Mouse (Mus musculus): ENCODE results near the gene Fntb.

Fntb gene

DNA sequence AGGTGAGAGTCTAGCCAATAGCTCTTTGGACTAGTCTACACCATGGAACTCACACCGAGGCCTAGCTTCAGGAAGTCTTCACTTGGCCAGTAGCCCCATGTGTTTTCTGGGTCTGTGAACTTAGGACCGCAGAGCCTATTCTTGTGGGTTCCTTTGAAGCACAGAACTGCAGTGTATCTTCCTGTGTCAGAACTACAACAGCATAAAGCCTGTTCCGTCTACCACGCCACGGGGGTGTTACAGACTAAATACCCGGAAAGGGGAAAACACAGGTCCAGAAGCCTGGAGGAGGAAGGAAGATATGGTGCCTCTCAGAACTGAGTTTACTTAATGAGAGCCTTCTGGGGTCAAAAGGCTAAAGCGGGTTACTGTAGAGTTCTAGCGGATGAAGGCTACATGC lies 157.7 kb downstream of the Fntb start:
- no peak for DNase-seq (ENCODE audit: low spot score)

DNA sequence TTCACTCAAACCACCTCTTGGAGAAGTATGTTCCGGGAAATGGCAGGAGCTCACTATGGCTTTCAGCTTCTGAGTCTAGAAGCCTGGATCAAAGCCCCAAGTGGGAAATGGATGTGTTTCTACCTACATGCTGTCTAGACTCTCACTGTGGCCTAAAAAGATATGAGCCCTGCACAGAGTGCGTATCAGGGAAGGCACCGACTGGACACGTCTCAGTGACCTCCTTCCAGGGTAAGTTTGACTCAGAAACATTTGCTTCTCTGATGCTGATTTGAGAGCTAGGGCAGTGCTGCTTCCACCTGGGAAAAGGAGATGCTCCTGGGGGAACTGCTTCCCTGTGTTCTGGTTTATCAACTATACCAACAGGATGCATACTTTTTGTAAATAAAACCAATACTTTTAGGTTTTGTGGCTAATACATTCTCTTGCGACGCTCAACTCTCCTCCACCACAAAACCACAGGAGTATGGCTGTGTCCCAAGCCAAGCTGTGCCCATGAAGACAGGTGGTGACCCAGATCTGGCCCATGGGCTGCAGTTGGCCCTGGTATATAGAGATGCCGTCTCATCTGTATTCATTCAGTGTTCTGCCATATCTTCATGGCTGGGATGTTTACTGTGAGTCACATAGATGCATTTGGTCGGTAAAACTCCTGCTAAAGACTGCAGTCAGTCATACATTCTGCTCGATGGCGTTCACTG lies 159.7 kb downstream of the Fntb start:
- DNase-seq (ENCODE audit: low spot score), result no peak

DNA sequence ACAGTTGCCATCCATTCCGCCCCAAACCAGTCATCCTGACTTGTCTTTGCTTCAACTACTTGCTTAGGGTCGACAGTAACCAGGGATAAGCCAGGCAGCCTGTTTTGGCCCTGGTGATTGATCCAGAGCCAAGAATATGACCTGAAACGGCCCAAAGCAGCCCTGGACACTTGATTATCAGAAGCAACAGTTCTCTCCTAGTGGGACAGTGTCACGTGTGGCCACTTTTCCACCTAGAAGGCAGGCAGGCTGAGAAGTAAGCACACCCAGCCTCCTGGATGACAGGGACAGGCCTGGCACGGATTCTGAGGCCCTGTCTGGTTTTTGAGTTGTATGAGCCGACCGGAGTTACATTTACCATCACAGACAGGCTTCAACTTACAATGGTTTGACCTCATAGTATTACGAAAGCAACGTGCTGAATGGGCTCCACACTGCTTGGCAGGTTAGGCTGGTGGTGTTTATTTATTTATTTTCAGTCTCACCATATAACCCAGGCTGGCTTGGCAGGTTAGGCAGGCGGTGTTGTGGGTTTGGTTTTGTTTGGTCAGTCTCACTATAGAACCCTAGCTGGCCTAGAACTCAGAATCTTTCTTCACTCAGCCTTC lies 161.1 kb downstream of the Fntb start:
- no peak for DNase-seq (ENCODE audit: low spot score)

DNA sequence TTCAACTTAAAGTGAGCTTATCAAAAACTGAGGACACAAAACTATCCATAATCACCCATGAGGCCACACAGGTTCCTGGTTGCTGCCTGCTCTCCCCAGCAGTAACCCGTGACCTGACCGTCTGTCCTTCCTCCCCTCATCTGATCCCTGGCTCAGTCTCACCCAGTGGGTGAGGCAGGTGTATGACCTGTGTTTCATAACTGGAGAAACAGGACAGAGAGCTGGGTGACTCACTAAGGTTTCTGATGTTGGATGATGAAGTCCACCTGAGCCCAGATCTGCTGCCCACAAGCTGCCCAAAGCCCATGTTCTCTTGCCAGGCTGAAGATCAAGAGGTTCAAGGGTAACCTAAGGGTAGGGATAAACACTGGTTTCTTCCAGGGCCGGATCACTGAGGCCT lies 161.6 kb downstream of the Fntb start:
- DNase-seq (ENCODE audit: low spot score), result no peak

DNA sequence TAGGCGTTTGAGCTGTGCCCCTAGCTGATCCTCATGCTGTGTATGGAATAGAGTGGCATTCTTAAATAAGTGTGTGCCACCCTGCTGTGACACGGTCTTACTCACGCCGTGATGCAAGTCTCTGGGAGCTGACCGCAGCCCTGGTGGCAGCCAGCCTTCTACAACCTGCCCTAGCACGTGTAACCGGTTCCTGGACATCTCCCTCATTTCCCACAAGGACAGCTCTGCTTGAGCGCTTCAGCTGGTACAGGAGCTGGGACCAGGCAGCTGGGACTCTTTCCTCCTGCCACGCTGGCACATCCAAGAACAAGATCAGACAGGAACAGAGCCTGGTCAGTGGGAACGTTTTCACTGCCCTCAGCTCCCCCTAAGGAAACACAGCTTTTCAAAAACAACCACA lies 162.2 kb downstream of the Fntb start:
- DNase-seq (ENCODE audit: low spot score), result no peak

DNA sequence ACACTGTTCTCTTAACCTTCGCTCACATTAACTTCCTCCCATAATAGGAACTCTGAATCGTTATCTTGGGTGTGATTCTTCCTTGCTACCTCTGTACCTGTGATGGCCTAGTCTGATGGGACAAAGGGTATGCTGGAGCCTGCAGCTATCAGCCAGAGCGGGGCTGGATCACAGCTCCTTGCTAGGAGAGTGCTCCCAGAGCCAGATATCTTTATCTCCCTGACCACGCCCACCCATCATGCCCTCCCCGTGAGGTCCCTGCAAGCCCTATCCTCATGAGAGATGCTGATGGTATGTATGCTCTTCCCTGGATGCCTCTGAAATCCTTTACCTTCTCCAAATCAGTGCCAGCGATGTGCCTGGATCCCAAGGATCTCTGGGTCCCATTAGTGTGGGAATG lies 164.8 kb downstream of the Fntb start:
- no peak for DNase-seq (ENCODE audit: low spot score)

DNA sequence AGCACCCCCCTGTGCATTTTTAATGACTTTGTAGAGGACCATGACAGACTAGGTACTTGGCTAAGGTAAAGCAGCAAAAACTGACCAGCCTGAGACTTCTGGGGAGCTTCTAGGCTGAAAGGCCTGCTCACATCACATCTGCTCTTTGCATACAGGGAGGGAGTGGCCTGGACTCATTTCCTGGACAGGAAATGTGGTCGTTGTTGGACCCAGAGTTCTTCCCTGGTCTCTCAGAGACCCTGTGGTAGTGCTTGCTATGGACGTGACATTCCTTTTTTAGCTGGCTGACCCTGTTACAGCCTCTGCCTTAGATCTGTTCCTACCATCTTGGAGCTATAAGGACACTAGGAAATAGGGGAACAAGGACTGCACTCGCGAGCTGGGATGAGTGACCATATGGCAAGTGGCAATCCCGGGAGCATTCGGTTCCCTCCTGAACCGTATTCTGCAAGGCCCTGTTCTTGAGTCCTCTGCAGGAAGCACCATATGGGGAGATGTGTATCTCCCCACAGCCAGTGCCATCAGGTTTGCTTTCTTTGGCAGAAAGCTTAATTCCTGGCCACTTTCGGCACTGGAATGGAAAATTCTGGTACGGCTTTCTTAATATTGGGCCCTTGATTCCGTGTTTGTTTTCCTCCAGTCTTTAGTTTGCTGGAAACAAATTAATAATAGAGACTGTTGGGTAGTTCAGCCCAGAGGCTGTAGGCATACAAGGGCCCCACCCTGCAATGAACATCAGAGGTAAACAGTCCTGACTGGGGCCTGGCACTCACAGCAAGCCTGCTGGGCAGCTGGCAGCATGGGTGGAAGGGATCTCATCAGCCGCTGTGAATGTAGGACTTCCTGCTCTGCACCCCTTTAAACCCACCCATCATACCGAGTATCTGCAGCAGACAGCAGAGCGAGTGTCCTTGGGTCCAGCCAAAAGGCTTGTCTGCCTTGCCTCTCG lies 166.6 kb downstream of the Fntb start:
- DNase-seq (ENCODE audit: low spot score), result no peak

DNA sequence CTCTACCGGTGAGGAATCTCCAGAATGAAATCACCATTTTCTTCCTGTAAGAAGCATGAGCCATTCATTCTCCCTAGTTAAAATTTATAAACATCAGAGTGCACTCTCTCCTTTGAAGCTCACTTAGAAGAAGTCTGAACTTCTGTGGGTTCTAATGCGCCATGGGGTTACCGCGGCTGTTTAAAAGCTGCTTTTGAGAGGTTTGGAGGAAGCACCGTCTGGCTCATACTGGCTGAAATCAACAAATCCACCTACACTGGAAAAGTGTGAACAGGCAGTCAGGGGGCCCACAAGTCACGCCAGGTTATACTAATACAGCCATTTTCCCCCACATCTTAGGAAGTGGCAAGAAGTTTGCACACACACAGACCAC lies 167.3 kb downstream of the Fntb start:
- no peak for DNase-seq (ENCODE audit: low spot score)

DNA sequence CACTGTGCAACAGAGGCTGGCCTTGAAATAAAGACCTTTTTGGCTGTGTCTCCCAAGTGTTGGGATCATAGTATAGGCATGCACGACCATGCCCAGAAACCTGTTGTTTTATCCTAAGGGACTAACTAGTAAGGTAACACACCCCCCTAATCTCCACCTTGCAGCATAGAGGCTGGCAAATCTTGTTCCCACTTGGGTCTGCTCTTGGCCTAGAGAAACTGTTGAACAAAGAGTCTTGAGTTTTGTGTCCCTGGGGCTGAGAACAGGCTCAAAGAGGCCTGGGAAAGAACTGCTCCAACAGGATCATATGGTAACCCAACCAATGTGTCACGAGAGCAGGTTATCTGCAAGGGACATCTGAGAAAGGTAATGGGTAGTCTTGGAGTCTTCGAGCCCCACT lies 169.0 kb downstream of the Fntb start:
- DNase-seq (ENCODE audit: low spot score), result no peak

DNA sequence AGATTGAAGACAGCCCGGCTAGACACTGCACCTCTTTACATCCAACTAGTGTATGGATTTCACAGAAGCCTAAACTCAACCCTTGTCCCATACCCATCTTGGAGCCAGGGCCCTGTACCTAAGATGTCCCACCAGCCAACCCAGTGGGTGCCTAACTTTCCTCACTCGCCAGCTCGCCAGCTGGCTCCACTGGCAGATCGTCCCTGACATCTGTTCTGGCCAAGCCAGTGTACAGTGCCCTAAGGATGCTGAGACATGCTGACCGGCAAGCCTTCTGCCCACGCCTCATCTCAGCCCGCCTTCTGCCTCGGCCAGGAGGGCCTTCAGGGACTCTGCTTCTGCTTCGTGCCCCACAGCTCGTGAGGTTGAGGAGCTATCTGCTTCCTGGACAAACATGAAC lies 170.8 kb downstream of the Fntb start:
- no peak for DNase-seq (ENCODE audit: low spot score)

DNA sequence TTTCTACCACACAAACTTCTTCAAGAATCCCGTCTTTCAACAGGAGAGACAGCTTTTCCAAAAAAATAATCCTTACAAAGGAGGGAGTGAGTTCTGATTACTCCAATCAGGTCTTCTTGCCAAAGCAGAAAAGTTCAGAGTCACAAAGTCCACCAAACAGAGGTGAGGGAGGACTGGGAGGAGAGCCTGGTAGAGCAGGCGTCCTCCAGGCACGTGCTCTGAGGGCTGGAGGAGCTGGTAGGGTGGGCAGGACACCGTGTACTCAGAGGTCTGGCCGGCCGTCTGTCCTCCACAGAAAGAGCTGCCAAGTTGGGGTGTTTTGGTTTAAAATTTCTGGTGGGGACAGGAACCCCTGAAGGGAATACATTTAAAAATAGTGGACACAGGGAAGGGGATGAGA lies 172.6 kb downstream of the Fntb start:
- DNase-seq (ENCODE audit: low spot score), result no peak

DNA sequence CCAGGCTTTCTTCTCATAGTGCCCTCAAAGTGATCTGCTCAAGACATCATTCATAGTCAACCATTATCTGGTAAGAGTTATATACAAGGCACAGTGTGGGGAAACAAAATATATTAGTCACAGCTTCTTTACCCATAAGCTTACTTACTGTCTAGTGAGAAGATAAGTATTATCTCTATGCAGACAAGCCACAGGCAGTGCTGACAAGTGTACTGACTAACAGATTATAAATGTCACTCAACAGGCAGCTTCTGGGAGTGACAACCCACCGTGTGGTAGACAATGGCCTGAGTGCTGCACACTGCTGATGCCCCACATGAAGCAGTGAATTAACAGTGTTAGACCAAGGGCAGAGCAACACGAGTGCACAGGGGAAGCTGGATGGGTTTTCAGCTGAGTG lies 176.1 kb downstream of the Fntb start:
- no peak for DNase-seq (ENCODE audit: low spot score)

DNA sequence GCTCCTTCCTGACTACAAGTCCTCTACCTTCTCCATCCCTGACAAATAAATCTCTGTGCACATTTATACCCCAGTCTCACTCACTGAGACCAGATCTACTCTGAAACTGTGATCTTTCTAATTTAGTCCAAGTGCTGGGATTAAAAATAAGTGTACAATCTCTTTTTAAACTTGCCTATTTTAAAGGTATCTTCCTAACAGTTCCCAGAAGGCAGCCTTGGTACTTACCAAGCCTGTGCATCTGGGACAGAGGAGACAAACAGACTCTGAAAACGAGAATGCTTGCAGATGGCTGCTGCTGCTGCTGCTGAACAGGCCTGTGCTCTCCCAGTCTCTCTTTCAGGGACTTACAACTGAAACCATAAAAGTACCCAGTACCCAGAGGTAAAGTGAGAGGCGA lies 177.1 kb downstream of the Fntb start:
- DNase-seq (ENCODE audit: low spot score), result no peak

DNA sequence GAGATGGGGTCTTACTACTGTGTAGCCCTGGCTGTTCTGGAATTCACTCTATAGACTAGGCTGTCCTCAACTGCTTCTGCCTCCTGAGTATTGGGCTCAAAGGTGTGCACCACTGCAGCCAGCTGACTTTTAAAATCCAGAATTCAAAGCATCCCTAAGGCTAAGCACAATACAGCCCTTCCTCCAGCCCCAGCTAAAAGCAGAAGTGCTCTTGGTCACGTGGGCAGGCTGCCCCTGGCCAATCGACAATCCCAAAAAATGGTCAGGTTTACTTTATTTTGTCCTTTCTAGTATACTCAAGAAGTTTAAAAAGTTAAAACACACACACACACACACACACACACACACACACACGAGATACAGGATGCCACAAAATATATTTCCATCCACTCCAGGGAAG lies 177.7 kb downstream of the Fntb start:
- DNase-seq (ENCODE audit: low spot score), result no peak

DNA sequence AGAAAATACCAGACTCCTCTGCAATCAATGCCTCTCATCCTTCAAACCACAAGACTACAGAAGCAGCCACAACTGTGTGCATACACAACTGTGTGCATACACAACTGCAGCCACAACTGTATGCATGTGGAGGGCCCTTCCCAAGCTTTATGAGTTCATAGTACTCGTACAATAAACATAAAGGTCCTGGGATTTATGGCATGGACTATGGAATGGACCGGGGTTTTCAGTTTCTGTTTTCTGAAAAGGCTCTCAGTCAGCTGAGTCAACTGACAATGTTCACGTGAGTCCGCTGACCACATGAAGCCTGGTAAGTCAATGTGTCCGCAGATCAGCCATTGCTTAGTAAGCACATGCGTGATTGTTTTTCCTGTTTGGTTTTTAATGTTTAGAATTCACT lies 178.1 kb downstream of the Fntb start:
- DNase-seq (ENCODE audit: low spot score), result peak; percentile 21

DNA sequence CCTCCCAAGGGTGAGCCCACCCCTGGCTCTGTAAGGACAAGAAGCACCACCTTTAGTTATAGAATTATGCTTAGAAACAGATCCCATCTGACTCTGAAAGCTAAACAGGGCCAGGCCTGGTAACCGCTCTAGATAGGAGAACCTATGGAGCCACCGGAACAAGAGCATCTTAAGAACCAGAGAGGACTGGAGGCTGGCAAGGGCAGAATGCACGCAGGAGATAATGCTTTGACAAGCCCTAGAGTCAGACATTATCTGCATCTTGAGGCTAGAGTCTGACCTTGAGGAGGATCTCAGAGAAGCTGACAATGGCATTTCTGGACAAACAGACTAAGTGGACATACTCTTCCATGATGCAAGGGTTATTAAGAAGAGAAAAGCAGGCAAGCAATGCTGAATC lies 182.1 kb downstream of the Fntb start:
- no peak for DNase-seq (ENCODE audit: low spot score)

DNA sequence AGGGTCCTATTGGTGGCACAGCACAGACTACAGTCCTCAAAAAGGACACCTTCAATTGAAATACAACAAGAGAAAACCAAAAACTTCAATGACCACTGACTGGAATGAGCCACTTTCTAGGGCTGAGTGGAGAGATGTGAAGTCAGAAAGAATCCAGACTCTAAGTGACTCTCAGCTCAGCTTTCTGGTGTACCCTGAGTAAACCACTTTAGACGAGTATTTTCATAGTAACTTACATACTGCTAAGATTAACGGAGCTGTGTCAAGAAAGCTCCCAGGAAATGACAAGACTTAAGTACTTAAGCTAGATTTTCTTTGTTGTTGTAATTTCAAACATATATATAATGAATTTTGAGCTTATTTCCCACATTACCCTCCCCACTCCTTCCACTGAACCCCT lies 182.8 kb downstream of the Fntb start:
- DNase-seq (ENCODE audit: low spot score), result no peak

DNA sequence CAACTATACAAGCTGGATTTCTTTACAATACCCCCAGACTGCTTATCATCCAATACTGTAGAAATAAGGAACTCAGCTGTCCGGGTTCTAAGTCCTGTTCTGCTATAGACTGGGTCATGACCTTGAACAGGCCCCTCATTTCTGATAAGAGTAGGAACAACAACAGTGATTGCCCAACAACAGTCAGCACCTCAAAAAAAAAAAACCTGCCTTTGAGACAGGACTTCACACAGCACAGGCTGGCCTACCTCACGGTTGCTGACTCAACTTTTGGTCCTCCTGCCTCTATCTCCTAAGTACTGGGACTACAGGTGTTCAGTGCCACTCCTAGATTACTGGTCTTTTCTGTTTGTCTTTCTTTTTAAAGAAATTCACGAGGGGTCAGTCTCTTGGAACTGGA lies 183.4 kb downstream of the Fntb start:
- DNase-seq (ENCODE audit: low spot score), result peak; percentile 61

DNA sequence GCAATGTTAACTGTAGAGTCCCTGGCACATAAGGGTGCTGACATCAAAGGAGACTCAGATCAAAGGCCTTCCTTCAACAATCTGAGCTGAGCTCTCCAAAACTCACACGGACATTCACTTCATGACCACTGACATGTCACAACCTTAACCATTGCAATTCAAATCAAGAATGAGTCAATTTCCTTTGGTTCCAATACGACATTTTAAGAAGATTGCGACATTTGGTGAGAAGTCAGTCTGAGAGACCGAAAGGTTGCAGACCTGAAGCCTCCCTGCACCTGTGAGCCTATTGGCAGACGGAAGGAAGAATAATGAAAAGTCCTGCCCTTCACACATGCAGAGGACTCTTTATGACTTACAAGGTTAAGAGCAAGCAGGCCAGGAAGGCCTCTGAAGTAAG lies 184.9 kb downstream of the Fntb start:
- DNase-seq (ENCODE audit: low spot score), result no peak

DNA sequence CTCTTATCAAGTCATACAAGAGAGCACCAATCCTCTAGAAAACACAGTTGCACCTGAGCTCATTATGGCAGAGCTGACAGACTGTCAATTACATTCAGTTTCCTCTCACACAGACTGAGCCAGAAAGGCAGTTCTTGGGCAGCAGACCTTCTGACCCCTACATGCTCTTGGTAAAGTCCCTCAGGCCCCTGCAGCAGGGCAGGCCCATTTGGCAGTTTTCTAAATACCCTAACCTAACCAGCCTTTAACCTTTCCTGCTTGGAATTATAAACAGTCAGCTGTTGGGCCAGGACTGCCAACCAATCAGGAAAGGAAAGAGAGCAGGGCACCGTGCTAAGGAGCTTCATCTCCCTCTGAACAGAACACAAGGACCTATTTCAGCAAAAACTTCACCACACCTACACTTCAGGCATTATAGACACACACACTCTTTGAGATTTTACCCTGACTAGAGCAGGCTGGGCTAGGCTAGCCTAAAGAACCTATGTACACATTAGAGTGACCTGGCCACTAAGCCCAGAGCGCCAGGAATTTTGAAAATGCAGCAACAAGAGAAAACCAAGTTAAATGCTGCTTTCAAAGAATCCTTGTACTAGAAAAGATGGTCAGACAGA lies 188.5 kb downstream of the Fntb start:
- DNase-seq (ENCODE audit: low spot score), result peak; percentile 26

DNA sequence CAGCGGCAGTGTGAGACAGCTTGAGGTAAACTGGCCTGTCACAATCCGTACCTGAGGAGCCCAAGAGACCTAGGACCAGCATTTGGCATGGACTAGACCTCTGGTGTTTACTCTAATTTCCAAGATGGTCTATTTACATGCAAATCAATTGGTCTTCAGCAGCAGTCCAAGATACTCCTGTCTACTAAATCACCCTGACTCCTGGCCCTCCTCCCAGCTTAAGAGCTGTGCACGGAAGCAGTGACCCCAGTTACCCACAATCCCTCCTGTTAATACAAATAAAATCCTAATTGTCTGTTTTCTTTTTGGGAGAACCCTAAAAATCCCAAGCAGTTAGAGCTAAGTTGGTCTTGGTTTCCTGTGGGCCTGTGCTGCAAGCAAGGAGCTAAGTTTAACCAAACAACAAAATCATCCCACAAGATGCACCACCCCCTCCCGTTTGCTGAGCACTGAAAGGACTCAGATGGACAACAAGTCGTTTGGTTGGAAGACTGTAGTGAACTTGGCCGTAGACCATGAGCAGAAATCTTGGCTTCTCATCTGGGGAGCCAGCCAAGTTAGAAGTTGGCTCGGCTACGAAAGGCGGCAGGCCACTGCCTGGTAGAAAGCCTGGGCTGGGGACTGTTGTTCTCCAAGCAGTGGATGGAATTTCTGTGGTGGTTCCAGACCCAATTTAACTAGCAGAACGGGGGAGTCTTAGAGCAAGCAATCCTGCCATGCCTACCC lies 189.5 kb downstream of the Fntb start:
- no peak for DNase-seq (ENCODE audit: low spot score)

DNA sequence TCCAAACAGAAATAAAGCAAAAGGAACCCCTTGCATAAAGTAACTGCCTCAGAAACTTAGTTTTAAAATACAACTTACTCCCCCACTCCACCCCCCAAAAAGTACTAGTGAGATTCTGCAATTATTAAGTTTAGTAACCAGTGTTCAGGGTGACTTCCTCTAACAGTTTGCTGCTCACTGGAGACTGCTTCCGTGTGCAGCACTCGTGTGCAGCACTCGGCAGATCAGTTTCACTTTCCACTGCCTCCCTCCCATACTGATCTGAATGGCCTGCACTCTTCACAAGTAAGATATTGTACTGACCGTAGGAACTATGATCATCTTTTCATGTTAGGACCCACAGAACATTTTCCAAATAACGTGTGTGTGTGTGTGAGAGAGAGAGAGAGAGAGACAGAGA lies 192.3 kb downstream of the Fntb start:
- no peak for DNase-seq (ENCODE audit: low spot score)
